Mouse (Mus musculus): ENCODE results near the gene Arhgef1. TPM values are rescaled to one million over a fixed set of nuclear protein-coding genes. Genes with fewer than 3 reads are reported as not detected.

The Arhgef1 gene
- total RNA-seq (2021), result 10 to 100 TPM; 58.2 to 98.5 TPM

DNA sequence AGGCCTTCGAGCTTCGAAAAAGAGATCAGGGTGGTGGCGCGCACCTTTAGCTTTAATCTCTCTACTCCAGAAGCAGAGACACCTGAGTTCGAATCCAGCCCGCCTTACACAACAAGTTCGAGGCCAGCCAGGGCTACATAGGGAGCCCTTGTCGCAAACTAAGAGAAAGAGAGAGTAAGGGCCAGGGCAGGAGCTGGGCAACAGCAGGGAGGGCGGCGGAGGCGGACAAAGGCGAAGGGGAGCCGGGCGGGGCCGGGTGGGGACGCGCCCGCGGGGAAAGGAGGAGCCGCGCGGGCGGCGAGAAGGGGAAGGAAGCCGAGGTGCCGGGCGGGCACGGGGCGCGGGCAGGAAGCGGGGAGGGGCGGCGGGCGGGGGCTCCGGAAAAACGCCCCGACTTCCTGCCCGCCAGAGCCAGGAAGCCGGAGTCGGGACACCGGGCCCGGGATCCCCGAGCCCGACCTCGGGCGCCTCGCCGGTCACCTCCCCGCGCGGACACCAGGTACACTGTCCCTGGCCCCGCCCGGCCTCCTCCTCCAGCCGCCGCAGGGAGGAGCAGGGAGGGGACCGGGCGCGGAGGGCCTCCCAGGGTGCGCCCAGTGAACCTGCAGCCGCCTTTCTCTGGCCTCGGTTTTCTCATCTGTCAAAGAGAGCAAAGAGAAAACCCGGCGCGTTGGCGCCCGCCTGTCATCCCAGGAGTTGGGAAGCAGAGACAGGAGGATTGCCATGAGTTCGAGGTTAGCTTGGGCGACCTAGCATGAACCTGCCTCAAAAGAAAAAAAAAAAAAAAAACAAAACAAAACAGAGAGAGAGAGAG lies at the start of gene Arhgef1:
TSS of gene Arhgef1 (plus strand) at position 283 of the 814 bp plus-strand sequence.
- peak; percentile 43 to 47 for DNase-seq (ENCODE audit: low spot score in 2 of 2)
- intact Hi-C loops (cut with DNase I), result no loop called here

- intact Hi-C loops (cut with DNase I), result no loop called here
Measured at GRCm38 (mm10) chr7:24853233-24853563, 49.5 kb upstream of the Arhgef1 start.

DNA sequence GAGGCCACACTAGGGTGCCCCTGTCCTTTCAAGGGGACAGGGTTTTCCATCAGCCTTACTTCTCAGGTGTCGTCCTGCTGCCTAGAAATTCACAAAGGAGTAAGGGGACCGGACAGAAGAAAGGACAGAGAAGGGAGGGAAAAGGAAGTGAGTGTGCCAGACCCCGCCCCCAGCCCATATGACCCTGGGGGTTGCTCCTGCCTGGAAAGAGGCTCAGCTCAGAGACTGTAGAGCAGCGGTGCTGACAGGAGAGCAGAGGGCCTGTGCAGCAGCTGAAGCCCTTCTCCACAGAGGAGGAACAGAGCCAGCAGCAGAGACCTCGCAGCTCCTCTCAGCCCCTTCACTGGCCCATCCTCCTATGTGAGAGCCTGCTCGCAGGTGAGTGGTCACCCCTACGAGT lies 49.0 kb upstream of the Arhgef1 start:
- DNase-seq (ENCODE audit: low spot score in 2 of 2), result no peak
- intact Hi-C loops (cut with DNase I), result no loop called here

More at GRCm38 (mm10) chr7:24853233-24853563, 49.5 kb upstream of the Arhgef1 start:
- no peak for DNase-seq (ENCODE audit: low spot score in 2 of 2)

DNA sequence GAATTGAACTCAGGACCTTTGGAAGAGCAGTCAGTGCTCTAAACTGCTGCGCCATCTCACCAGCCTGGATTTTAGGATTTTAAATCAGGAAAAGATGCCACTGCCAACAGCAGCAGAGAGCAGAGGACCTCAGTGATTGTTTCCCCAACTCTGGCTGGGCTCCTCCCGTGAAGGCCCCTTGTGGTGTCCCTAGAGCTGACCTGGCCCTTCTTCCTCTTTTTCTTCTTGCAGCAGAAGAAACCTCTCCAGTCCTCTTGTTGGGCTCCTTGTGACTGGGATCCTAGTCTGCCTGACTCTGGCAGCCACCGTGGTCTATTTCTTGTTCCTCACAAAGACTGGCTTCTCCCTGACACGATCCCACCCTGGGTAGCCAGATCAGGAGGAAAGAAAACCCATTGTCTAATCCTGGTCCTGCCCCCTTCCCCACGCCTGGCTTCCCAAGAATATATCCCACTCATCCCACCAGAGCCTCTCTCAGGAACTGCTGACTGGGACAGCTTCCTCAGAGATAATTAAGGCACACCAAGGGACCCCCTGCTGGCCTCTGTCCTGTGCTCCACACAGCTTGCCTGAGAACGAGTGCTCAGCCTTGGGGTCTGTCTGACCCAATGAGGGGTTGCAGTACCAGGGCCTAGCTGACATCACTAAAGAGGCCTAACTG lies 46.1 kb upstream of the Arhgef1 start:
- intact Hi-C loops (cut with DNase I), result no loop called here
- no peak for DNase-seq (ENCODE audit: low spot score in 2 of 2)

GRCm38 (mm10) chr7:24859234-24859633 lies 43.5 kb upstream of the Arhgef1 start:
- intact Hi-C loops (cut with DNase I), result no loop called here
- DNase-seq (ENCODE audit: low spot score in 2 of 2), result no peak

DNA sequence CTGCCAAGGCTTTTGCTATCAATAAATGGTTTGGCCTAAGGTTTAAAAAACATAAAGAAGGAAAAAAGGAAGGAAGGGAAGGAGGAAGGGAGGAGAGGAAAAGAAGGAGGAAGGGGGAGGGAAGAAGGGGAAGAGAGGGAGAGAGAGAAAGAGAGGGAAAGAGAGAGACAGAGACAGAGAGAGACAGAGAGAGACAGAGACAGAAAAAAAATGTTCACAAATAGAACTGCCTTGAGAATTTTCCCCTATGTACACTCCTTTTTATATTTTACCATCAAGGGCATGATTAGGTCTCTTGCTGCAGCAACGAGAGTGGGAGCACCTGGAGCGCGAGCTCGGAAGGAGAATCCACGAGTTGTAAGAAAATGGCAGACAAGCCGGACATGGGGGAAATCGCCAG lies 40.8 kb upstream of the Arhgef1 start, which contains the start of gene Gm9844:
TSS of gene Gm9844 (plus strand) at position 301 of the 400 bp plus-strand sequence.
- intact Hi-C loops (cut with DNase I), result no loop called here
- no peak for DNase-seq (ENCODE audit: low spot score in 2 of 2)

- DNase-seq (ENCODE audit: low spot score in 2 of 2), result no peak
- intact Hi-C loops (cut with DNase I), result no loop called here
Measured at GRCm38 (mm10) chr7:24862853-24863252, 39.9 kb upstream of the Arhgef1 start.

GRCm38 (mm10) chr7:24864156-24864555 lies 38.6 kb upstream of the Arhgef1 start:
- DNase-seq (ENCODE audit: low spot score in 2 of 2), result no peak
- intact Hi-C loops (cut with DNase I), result no loop called here

DNA sequence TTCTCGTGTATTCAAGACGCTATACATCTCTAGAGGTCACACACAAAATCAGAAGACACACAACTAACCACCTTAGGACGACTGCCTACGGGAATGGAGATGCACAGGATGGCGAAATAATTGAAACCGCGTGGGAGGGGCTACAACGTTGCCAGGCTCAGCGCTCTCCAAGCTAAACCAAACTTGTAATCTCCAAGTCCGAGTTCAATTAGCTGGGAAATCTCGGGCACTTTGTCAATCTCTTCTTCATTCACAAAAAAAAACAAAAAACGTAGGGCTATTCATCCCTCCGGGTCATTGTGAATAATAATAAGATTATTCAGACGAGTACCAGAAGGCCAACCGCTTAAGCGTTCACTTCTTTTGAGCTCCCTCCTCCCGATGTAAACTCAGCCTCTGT lies 33.6 kb upstream of the Arhgef1 start:
- DNase-seq (ENCODE audit: low spot score in 2 of 2), result no peak
- intact Hi-C loops (cut with DNase I), result no loop called here

- intact Hi-C loops (cut with DNase I), result no loop called here
- no peak for DNase-seq (ENCODE audit: low spot score in 2 of 2)
Measured at GRCm38 (mm10) chr7:24869532-24870165, 33.1 kb upstream of the Arhgef1 start, which contains the start of the genes Lypd4 and Dmrtc2. Gene Lypd4 (minus strand): TSS chr7:24869941. Gene Dmrtc2 (plus strand): TSS chr7:24870057.

GRCm38 (mm10) chr7:24877588-24877987 lies 25.1 kb upstream of the Arhgef1 start:
- intact Hi-C loops (cut with DNase I), result loop anchor here (5.0 kb wide), 1 partner anchor 45 kb away; no protein-coding TSS in a partner anchor
- DNase-seq (ENCODE audit: low spot score in 2 of 2), result no peak

- intact Hi-C loops (cut with DNase I), result loop anchor here (5.0 to 10.0 kb wide), 3 partner anchors 47 to 435 kb away; partner anchors contain the start of genes Grik5, Megf8 and Zfp574
- DNase-seq (ENCODE audit: low spot score in 2 of 2), result no peak
Measured at GRCm38 (mm10) chr7:24879620-24880019, 23.1 kb upstream of the Arhgef1 start.

DNA sequence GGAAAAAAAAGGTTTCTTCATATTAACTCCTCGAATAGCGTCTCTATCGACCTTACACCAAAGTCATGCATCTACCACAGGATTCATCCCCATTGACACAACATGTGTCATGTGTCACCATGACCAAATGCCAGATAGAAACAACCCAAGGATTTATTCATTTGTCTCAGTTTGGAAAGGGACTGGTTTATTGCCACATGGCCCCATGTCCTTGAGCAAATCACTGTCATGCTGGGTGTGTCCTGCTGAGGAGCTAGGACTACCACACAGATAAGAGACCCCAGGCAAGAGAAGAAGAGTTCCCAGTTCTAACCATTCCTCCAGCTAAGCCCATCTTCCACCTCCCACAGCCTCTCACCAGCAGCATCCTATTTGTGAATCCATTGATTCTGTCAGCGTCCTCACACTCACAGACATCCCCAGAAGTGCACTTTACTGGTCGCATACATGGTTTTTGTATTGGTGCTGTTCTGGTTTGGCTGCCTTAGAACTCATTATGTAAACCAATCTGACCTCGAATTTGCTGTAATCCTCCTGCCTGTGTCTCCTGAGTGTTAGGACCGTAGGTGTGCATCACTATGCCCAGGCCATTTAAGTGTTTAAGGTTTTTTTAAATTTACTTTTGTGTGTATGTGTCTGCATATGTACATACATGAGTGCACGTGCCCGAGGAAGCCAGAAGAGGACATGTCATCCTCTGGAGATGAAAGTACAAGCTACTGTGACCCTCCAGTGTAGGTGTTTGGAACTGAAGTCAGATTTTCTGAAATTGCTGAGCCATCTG lies 20.1 kb upstream of the Arhgef1 start:
- DNase-seq (ENCODE audit: low spot score in 2 of 2), result no peak
- intact Hi-C loops (cut with DNase I), result loop anchor here (10.0 kb wide), 2 partner anchors 192 to 432 kb away; partner anchors contain the start of genes Grik5, Megf8 and Zfp574

DNA sequence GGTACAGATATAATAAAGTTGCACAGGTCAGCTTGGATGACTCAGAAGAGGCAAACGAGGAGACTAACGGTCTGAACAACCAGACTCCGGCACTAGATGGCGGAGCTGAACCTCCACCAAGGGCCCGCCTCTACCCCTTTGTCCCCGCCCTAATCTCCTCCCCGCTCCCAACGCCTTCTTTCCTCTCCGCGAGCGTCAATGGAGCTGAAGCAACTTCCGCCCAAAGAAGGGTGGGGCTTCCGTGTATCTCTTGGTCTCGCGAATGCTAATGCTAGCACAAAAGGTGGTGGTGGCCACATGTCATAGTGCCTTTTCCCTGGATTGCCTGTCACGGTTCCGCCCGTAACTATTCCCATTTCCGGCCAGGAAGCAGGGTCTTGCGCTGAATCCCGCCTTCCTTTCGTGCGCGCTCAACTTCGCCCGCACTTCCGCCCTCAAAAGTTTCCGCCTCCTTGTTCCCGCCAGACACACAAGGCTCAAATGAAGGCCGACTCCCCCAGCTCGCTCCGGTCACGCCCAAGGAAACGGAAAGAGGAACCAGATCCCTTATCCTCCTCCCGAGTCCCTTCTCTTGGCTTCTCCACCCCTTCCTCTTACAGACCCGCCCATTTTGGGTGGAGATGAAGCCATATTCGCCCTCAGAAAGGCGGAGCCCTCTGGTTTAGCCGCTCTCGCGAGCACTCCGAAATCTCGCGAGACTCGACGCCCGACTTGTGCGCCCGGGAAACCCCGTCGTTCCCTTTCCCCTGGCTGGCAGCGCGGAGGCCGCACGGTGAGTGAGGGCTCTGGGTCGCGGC lies 18.6 kb upstream of the Arhgef1 start, which contains the start of gene Rps19:
TSS of gene Rps19 (plus strand) at position 476 of the 797 bp plus-strand sequence.
- intact Hi-C loops (cut with DNase I), result loop anchor here (10.0 kb wide), 2 partner anchors 191 to 431 kb away; partner anchors contain the start of genes Grik5, Megf8 and Zfp574
- peak; percentile 95 to 96 for DNase-seq (ENCODE audit: low spot score in 2 of 2)

- DNase-seq (ENCODE audit: low spot score in 2 of 2), result no peak
- intact Hi-C loops (cut with DNase I), result loop anchor here (10.0 kb wide), 2 partner anchors 190 to 430 kb away; partner anchors contain the start of genes Grik5, Megf8 and Zfp574
Measured at GRCm38 (mm10) chr7:24884693-24885291, 17.9 kb upstream of the Arhgef1 start.

DNA sequence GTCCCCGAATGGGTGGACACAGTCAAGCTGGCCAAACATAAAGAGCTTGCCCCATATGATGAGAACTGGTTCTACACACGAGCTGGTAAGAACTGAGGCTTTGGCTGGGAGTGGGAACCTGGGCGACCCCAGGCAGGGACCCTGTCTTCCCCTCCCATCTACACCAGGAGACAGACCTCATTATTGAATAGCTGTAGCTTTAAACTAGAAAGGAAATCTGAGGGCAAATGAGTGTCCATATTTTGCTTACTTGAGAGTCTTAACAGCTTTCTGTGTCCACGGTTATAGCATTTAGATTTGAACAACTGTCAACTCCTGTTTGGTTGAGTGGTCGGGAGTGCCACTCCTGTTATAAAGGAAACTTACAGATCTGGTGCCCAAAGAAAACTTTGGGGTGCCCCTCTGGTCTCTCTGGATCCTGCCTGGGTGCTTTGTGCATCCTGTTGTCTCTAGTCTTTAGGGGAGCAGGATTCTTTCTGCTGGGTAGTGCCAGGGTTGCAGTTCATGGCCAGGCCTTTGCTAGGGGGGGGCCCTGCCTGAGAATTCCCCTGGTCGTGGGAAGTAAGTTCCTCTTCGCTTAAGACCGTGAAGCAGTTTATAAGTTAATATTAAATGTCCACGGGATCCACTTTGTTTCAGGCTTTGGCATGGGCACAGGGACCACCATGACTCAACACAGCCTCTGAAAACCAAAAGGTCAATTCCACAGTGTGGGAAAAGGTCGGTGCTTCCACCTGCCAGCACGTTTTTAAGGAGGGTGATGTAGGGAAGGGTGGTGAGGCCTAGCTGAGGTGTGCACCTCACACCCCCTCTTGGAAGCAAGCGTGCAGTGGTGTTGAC lies 17.0 kb upstream of the Arhgef1 start:
- intact Hi-C loops (cut with DNase I), result loop anchor here (10.0 kb wide), 2 partner anchors 189 to 429 kb away; partner anchors contain the start of genes Grik5, Megf8 and Zfp574
- no peak for DNase-seq (ENCODE audit: low spot score in 2 of 2)

DNA sequence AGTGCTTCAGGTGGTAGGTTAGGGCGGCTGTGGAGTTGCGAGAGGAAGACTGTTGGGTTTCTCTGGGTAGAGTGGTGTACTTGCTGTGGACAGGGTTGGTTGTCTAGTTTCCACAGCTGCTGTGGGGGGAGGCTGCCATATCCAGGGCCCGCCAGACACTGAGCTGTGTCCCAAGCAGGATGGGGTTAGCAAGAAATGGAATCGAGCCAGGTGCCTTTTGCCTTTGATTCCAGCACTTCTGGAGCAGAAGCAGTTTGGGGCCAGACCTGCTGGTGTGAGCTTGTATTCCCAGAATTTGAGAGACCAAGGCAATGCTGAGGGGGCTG lies 16.4 kb upstream of the Arhgef1 start:
- DNase-seq (ENCODE audit: low spot score in 2 of 2), result no peak
- intact Hi-C loops (cut with DNase I), result loop anchor here (10.0 kb wide), 2 partner anchors 189 to 429 kb away; partner anchors contain the start of genes Grik5, Megf8 and Zfp574

Measured in left cerebral cortex, postnatal 36 days (tissue).